In the genomic region with DNA sequence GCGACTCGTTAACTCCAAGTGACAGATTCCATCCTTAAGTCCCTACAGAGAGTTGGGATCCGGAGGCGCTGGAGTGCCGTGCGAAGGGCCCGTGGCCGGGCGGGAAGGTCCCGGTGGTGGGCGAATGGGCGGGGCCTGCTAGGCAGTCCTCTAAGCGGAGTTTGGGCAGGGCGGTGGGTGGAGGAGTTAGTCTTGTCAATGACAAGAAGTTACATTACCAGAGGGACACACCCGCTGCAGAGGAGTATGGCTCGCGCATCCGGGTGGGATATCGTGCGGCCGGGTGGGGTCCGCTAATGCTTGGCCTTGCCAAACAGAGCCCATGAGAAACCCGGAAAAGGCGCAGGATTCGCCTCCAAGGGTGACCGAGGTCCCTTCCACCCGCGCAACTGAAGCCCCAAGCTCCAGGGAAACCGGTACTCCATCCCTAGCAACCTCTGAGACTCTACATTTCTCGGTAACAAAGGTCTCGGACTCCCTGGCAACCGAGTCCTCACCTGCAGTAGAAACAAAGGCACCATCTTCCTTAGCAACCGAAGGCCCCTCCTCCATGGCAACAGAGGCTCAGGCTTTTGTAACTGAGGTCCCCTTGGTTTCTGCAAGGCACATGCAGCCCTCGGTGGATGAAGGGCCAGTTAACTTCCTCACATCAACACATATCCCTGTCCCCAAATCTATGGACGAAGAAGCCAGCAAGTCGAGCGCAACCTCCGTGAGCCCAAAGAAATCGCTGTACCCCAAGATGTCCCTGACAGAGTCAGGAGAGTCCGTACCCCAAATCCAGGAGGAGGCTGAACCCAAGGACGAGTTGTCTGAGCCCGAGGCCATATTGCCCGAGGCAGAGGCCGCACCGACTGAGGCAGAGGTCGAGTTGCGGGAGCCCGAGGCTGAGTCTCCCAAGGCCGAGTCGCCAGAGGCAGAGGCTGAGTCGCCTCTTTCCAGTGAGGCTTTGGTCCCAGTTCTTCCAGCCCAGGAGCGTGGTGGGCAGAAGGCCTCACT, we compare ENCODE assay signal across 9 mouse cellular contexts. TPM values are rescaled to one million over a fixed set of nuclear protein-coding genes. Genes with fewer than 3 reads are reported as not detected.
DNase-seq lines count a peak whose midpoint lies in the region; ATAC-seq and TF ChIP-seq lines count a peak whose summit lies in the region.
"Had no signal": no experiment of that assay in that cellular context is flagged by ENCODE, and none has a peak within 500 bp of the region (broad histone marks: within the 10 kb centered on the region; RNA-seq: fewer than 3 reads in every experiment).

No protein-coding gene starts in this region.

- peak overlapping the region; percentile 34 for H3K9ac ChIP-seq in kidney, embryonic 14.5 days (ENCODE audit: low read depth, low read length)
- no peak overlapping the region for H3K9ac ChIP-seq in liver, postnatal 0 days (replicated peaks)

- H3K27me3 ChIP-seq in kidney, embryonic 14.5 days (ENCODE audit: control insufficient read depth, insufficient read depth, low read length), result peaks cover 26% of the 10 kb centered on the region
- H3K27me3 ChIP-seq in liver, postnatal 0 days (ENCODE audit: insufficient read depth, low read length), result 0 out of 2 replicates have a peak, but pooled peaks cover 7% of the 10 kb centered on the region

- peaks cover 4% of the 10 kb centered on the region for H3K36me3 ChIP-seq in kidney, embryonic 14.5 days (ENCODE audit: control insufficient read depth, insufficient read depth, low read length)
- H3K36me3 ChIP-seq in liver, postnatal 0 days (replicated peaks; ENCODE audit: insufficient read depth, low read length), result peaks cover 4% of the 10 kb centered on the region

- peak overlapping the region; percentile 23 for H3K4me3 ChIP-seq in kidney, embryonic 14.5 days (ENCODE audit: low read length)
- H3K4me3 ChIP-seq in liver, postnatal 0 days (ENCODE audit: low read depth, low read length), result no peak overlapping the region
- H3K4me3 ChIP-seq: erythroblast, embryonic 14.5 days had no signal

- no peaks in the 10 kb centered on the region for H3K9me3 ChIP-seq in kidney, embryonic 14.5 days (ENCODE audit: control insufficient read depth, low read length)
- H3K9me3 ChIP-seq in liver, postnatal 0 days (ENCODE audit: low read length), result no peaks in the 10 kb centered on the region

- WGBS in kidney, embryonic 14.5 days, result 18% methylated on average over 52 of the region's 52 CpGs
- 42% methylated on average over 52 of the region's 52 CpGs for WGBS in liver, postnatal 0 days (ENCODE audit: insufficient replicate concordance)

- ATAC-seq in kidney, embryonic 14.5 days (ENCODE audit: low FRiP score, low TSS enrichment), result peak; percentile 12; the same call in 1 of the 2 replicates
- ATAC-seq in liver, postnatal 0 days, result no peak

- peak overlapping the region; percentile 68 for H3K4me2 ChIP-seq in kidney, embryonic 14.5 days (replicated peaks; ENCODE audit: low read depth, low read length)
- H3K4me2 ChIP-seq in liver, postnatal 0 days (ENCODE audit: low read depth, low read length), result peak overlapping the region; percentile 11; the same call in 1 of the 2 replicates

- intact Hi-C loops in heart, postnatal 14 days (cut with DNase I), result no loop called here

- TF ChIP-seq EP300 in liver, postnatal 0 days (IDR thresholded peaks at IDR 0.05; ENCODE audit: low read depth), result no peak

- H3K4me1 ChIP-seq in kidney, embryonic 14.5 days (ENCODE audit: control insufficient read depth, insufficient read depth, low read length), result peaks cover 14% of the 10 kb centered on the region
- no peaks in the 10 kb centered on the region for H3K4me1 ChIP-seq in liver, postnatal 0 days (ENCODE audit: insufficient read depth)

- H3K27ac ChIP-seq in kidney, embryonic 14.5 days (ENCODE audit: low read depth, low read length), result no peak overlapping the region
- no peak overlapping the region for H3K27ac ChIP-seq in liver, postnatal 0 days (ENCODE audit: low read depth)

- DNase-seq in kidney, adult 8-10 months, result no peak
- peak; percentile 78 for DNase-seq in embryo, embryonic 11 days
- DNase-seq in heart, postnatal 14 days, result peak; percentile 49 to 53
- no peak for DNase-seq in liver, postnatal 0 days
- no peak for DNase-seq in spleen, adult 12 weeks (ENCODE audit: low spot score)
- DNase-seq in spleen, postnatal 14 days (ENCODE audit: low spot score in 2 of 2), result no peak
- no peak for DNase-seq in ovary, postnatal 14 days (ENCODE audit: low spot score)

- TF ChIP-seq CTCF in liver, postnatal 0 days (IDR thresholded peaks at IDR 0.05; ENCODE audit: low read depth), result no peak

RNA-seq across cellular contexts. Expression of a gene that starts 9.3 kb away (rescaled TPM):
- 0.32 and 0.90 TPM in 2 replicates for polyA plus RNA-seq in kidney, embryonic 14.5 days (2014; fragmentation: Nextera tagmentation; extraction: Ambion mirVana)
- 10 to 100 TPM; 34.3 to 47.8 TPM for total RNA-seq in heart, postnatal 14 days (2021)
- 2.1 and 2.2 TPM in 2 replicates for polyA plus RNA-seq in liver, postnatal 0 days (2015; fragmentation: Nextera tagmentation; extraction: Ambion mirVana)

RNA-seq across cellular contexts. Expression of a gene that starts 20.9 kb away (rescaled TPM):
- polyA plus RNA-seq in kidney, embryonic 14.5 days (2014; fragmentation: Nextera tagmentation; extraction: Ambion mirVana), result 297 and 364 TPM in 2 replicates
- total RNA-seq in heart, postnatal 14 days (2021), result 100 to 1,000 TPM; 272 to 279 TPM
- 49.0 and 57.5 TPM in 2 replicates for polyA plus RNA-seq in liver, postnatal 0 days (2015; fragmentation: Nextera tagmentation; extraction: Ambion mirVana)

RNA-seq across cellular contexts. Expression of a gene that starts 33.9 kb away (rescaled TPM):
- 9.5 and 9.6 TPM in 2 replicates for polyA plus RNA-seq in kidney, embryonic 14.5 days (2014; fragmentation: Nextera tagmentation; extraction: Ambion mirVana)
- total RNA-seq in heart, postnatal 14 days (2021), result 1 to 10 TPM; 2.3 to 2.9 TPM
- polyA plus RNA-seq in liver, postnatal 0 days (2015; fragmentation: Nextera tagmentation; extraction: Ambion mirVana), result 6.3 and 8.9 TPM in 2 replicates

RNA-seq across cellular contexts. Expression of a gene that starts 58.2 kb away (rescaled TPM):
- 59.8 and 63.3 TPM in 2 replicates for polyA plus RNA-seq in kidney, embryonic 14.5 days (2014; fragmentation: Nextera tagmentation; extraction: Ambion mirVana)
- 100 to 1,000 TPM; 189 to 195 TPM for total RNA-seq in heart, postnatal 14 days (2021)
- 101 and 105 TPM in 2 replicates for polyA plus RNA-seq in liver, postnatal 0 days (2015; fragmentation: Nextera tagmentation; extraction: Ambion mirVana)

Comparison
In these comparisons a context has a peak if more than half of its experiments do, and no peak if none do; other contexts are left out.
1. DNase-seq: peak in embryo, embryonic 11 days (single experiment) and heart, postnatal 14 days (2 of 2); none in kidney, adult 8-10 months (0 of 2), liver, postnatal 0 days (single experiment), spleen, adult 12 weeks (single experiment), spleen, postnatal 14 days (0 of 2) and ovary, postnatal 14 days (single experiment).